Mouse (Mus musculus) bone marrow macrophage, adult 2 months (primary cell): Measurements from ENCODE around the gene Sept9.
"Not testable (repeated sequence)": the region's sequence is repeated elsewhere in the genome, so short reads cannot be mapped to it uniquely, and the experiment has no call there.

Experiments used
- CTCF ChIP-seq: IDR thresholded peaks from 2 replicates; pipeline ENCODE4 v1.5.1; 2012; ENCODE audit warnings: low read depth, mild to moderate bottlenecking, low read length, moderate library complexity
- POLR2A ChIP-seq: IDR thresholded peaks from 2 replicates; pipeline ENCODE4 v1.6.1; 2012; ENCODE audit warnings: mild to moderate bottlenecking, low read depth, low read length, borderline replicate concordance

- not testable (repeated sequence) for TF ChIP-seq CTCF, POLR2A
Measured at GRCm38 (mm10) chr11:117324718-117325117, 125.3 kb downstream of the Sept9 start.
